Mouse (Mus musculus): ENCODE measurements around the gene Pxn. TPM values are rescaled to one million over a fixed set of nuclear protein-coding genes. Genes with fewer than 3 reads are reported as not detected.

Pxn gene
- 54.3 TPM for polyA plus RNA-seq (2017; shearing (Covaris generic))

DNA sequence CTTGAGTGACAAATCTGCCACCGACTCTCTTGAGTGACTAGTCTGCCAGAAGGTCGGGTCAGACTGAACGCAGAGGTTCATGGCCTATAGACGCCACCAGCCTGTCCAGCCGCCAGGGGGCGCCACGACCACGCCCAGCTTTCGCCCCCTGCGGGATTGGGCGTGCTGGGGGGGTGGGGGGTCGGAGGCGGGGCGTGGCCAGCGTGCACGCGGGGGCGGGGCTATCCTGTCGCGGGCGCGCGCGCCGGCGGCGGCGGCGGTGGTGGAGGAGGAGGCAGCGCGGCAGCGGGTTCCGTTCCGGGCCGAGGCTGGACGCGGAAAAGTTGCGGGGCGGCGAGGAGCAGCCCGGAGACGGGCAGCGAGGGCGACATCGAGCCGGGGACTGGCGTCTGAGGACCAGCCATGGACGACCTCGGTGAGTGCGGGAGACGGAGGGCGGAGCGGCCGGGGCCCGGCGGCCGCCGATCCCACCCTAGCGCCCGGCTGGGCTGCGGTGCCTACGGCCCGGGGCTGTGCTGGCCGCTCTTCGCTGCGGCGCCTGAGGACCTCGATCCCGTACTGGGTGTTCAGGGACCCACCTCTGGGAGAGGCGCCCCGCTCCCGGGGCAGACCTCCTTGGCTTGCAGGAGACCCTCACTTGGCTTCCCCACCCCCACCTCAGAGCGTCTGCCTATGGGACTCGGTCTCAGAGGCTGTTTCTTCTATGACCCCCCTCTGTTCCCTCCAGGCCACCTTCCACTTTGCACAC is at the start of gene Pxn:
Gene Pxn (plus strand): TSS at position 223 of the 748 bp plus-strand sequence.

DNA sequence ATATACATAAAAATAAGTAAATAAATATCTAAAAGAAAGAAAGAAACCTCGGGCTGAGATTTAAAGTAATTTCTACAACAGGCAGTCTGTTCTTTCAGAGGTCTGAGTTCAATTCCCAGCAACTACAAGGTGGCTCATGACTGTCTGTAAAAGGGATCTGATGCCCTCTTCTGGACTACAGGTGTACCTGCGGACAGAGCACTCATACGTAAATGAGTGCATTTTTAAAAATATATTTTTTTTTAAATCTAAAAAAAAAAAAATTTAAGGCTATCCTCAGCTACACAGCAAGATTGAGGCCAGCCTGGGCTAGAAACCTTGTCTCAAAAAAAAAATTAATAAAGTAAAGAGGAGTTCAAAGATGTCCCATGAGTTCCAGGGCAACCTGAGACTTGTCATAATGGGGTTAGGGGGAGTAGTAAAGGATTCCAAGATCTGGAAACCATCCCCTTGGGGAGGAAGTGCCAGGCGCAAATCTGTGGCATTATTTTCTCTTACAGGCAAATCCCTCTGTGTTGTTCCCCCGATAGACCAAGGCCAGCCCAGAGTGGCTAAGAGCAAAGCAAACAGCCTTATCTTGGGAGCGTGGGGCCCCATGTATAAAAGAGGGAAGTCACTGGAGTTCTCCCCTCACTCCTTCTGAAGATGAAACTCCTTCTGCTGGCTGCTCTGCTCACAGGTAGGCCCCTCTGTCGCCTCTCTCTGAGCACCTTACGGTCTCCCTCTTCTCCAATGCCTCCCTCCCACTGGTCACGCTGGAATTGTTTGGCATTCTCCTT is 40.6 kb upstream of the Pxn start, which contains the start of gene Pla2g1b:
Gene Pla2g1b (plus strand): TSS at position 621 of the 779 bp plus-strand sequence.

DNA sequence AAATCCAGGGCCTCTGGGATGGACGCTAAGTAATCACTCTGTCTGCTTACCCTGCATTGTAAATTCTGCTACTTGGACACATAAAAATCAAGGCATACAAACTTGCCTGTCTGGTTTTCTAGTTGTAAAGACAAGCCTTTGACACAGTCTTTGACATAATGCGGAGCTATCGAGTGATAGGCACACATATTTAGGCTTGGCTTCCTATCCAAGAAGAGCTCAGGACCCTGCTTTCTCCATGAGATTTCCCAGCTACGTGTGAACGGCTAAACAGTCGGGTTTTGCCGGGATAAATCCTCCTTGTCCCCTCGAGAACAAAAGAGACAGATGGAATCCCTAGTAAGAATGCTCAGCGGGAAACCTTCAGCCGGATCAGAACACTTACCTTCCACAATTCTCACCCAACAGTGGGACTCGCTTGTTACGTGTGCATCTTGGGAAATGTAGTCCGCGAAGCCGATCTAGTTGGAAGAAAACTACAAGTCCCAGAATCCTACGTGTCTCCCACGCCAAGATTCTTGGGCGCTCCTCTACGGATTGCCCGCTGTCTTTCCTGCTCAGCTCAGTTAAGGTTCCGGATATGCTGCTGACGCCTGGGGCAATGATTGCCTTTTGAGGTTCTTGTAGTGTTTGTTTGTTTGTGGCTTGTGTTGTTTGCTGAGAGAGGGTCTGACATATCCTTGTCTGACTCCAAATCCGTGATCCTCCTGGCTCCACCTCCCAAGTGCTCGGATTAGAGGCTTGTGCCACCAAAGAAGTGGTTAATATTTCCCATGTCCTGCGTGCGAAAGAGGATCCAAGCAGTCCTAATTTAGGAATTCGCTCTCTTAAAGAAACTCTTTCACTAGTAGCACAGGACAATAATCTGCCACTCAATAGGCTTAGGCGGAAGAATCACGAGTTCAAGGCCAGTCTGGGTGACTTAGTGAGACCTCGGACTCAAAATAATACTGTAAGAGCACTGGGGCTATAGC is 22.2 kb upstream of the Pxn start, which contains the start of gene Sirt4:
Gene Sirt4 (minus strand): TSS at position 779 of the 974 bp plus-strand sequence.

DNA sequence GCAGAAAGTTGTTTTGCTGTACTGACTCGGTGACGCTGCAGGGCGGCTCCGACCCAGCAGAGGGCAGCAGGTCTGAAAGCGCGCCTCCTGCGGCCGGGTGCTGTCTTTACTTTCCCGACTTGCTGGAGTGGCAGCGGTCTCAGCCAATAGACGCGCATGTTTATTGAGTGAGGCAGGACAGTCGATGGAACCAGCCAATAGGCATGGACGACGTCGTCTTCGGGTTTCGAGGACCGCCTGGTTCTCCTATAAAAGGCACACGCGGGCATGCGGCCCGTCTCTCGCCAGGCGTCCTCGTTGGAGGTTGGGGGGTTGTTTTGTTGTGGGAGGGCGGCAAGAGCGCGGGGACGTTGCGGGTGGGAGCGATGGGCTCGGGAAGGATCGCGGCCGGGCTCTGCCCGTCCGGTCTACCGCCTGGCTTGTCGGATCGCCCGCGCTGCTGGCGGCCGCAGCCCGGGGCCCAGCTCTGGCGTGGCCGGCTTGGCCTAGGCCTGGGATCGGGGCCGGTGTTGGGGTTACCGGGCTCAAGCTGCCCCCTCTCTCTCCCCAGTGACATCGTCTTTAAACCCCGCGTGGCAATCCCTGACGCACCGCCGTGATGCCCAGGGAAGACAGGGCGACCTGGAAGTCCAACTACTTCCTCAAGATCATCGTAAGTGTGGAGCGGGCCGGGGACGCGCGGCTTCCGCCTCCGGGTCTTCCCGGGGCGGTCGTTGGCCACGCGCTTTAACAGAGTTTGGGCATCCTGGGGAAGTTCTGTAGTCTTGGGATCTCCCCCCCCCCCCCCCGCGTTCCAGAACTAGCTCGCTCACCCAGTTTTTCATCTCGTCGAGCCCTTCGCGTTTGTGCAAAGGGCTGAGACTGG is 53.0 kb downstream of the Pxn start, which contains the start of gene Rplp0:
Gene Rplp0 (plus strand): TSS at position 231 of the 865 bp plus-strand sequence.

DNA sequence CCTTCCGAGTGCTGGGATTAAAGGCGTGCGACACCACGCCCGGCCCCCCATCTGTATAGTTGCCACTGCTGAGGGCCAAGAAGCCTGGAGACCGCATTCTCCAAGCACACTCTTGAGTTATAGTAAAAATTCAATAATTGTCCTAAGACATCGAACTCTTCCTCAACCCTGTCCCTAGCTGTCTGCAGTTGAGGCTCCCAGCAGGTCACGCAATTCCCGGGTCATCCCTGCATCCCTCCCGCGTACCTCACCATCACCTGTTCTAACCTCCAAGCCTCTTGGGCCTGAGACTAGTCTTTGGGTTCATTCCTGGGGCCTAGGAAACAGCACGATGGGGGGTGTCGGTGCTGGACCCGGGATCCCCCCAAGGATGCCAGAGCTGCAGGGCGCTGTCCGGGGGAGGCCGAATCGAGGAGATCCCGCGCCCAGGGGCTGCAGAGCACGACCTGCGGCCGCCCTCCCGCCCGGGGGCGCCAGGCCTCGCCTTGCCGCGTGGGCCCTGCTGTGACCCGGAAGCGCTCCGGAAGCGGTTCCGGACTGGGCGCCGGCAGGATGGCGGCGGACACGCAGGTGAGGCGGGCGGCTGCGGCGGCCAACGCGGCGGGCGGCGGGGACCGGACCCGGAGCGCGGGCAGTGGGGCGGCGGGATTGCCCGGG is 58.4 kb downstream of the Pxn start, which contains the start of gene Gcn1l1:
Gene Gcn1l1 (plus strand): TSS at position 518 of the 657 bp plus-strand sequence.

Other genes with a start within 250 kb of the Pxn start
- gene Rnf10, start 233.8 kb upstream of the Pxn start, polyA plus RNA-seq (2017; shearing (Covaris generic)): 131 TPM
- gene Coq5, start 227.0 kb upstream of the Pxn start, polyA plus RNA-seq (2017; shearing (Covaris generic)): 38.0 TPM
- 468 TPM for gene Dynll1, start 205.7 kb upstream of the Pxn start, polyA plus RNA-seq (2017; shearing (Covaris generic))
- gene Srsf9, start 179.5 kb upstream of the Pxn start, polyA plus RNA-seq (2017; shearing (Covaris generic)): 154 TPM
- gene Gatc, start 165.5 kb upstream of the Pxn start, polyA plus RNA-seq (2017; shearing (Covaris generic)): 27.5 TPM
- 48.4 TPM for gene Triap1, start 165.5 kb upstream of the Pxn start, polyA plus RNA-seq (2017; shearing (Covaris generic))
- gene Cox6a1, start 157.7 kb upstream of the Pxn start, polyA plus RNA-seq (2017; shearing (Covaris generic)): 526 TPM
- not detected for gene Msi1, start 77.1 kb upstream of the Pxn start, polyA plus RNA-seq (2017; shearing (Covaris generic))
- not detected for gene Pla2g1b, start 40.4 kb upstream of the Pxn start, polyA plus RNA-seq (2017; shearing (Covaris generic))
- 19.2 TPM for gene Sirt4, start 22.0 kb upstream of the Pxn start, polyA plus RNA-seq (2017; shearing (Covaris generic))
- 1,728 TPM for gene Rplp0, start 52.8 kb downstream of the Pxn start, polyA plus RNA-seq (2017; shearing (Covaris generic))
- 57.4 TPM for gene Gcn1l1, start 58.6 kb downstream of the Pxn start, polyA plus RNA-seq (2017; shearing (Covaris generic))
- gene Rab35, start 125.2 kb downstream of the Pxn start, polyA plus RNA-seq (2017; shearing (Covaris generic)): 16.1 TPM
- gene Bicdl1, start 224.9 kb downstream of the Pxn start, polyA plus RNA-seq (2017; shearing (Covaris generic)): 71.0 TPM

All from CD4-positive, CD25-positive, alpha-beta regulatory T cell (primary cell).